Mouse (Mus musculus) liver, embryonic 11.5 days (tissue): Measurements from ENCODE around the gene Prdm16. TPM values are rescaled to one million over a fixed set of nuclear protein-coding genes. Genes with fewer than 3 reads are reported as not detected.

Experiments used
- ATAC-seq: fragments of 200-750 bp; cut with Nextera tagmentation; replicated peaks from 2 replicates; pipeline ENCODE4 v1.8.0; 2017; ENCODE audit warnings: moderate number of reproducible peaks, mild to moderate bottlenecking, moderate TSS enrichment, moderate library complexity; ENCODE audit not compliant: low FRiP score
- DNase-seq: peaks from one replicate; pipeline ENCODE4 v3.0.0-alpha.2; 2017; ENCODE audit warnings: low spot score
- H3K27ac ChIP-seq: fragments of 300-500 bp; sonication (generic); 2 replicates; pipeline ENCODE4 v1.5.1; 2014; ENCODE audit warnings: mild to moderate bottlenecking, low read depth, low read length, control low read depth
- H3K27me3 ChIP-seq: fragments of 300-500 bp; sonication (generic); replicated peaks from 2 replicates; pipeline ENCODE4 v1.6.1; 2014; ENCODE audit warnings: low read length, mixed read lengths; ENCODE audit not compliant: control insufficient read depth, insufficient read depth
- H3K36me3 ChIP-seq: fragments of 300-500 bp; sonication (generic); 2 replicates; pipeline ENCODE4 v1.6.1; 2014; ENCODE audit warnings: mild to moderate bottlenecking, low read length, moderate library complexity, mixed read lengths; ENCODE audit not compliant: control insufficient read depth, insufficient read depth
- H3K4me1 ChIP-seq: fragments of 300-500 bp; sonication (generic); replicated peaks from 2 replicates; pipeline ENCODE4 v1.6.1; 2014; ENCODE audit warnings: low read length, mixed read lengths; ENCODE audit not compliant: control insufficient read depth, insufficient read depth
- H3K4me2 ChIP-seq: fragments of 300-500 bp; sonication (generic); 2 replicates; pipeline ENCODE4 v1.6.1; 2014; ENCODE audit warnings: mild to moderate bottlenecking, control low read depth, moderate library complexity
- H3K4me3 ChIP-seq: fragments of 300-500 bp; sonication (generic); 2 replicates; pipeline ENCODE4 v1.5.1; 2014; ENCODE audit warnings: low read depth, low read length, control low read depth
- H3K9ac ChIP-seq: fragments of 300-500 bp; sonication (generic); 2 replicates; pipeline ENCODE4 v1.6.1; 2014; ENCODE audit warnings: low read depth, low read length, control low read depth
- H3K9me3 ChIP-seq: fragments of 300-500 bp; sonication (generic); 2 replicates; pipeline ENCODE4 v1.6.1; 2016; ENCODE audit warnings: low read length, inconsistent platforms, mixed read lengths; ENCODE audit not compliant: control insufficient read depth
- WGBS: fragments of 180-500 bp; shearing (Covaris S2); extraction: QIAGEN DNeasy Blood & Tissue Kit; methylation state at CpG from one replicate; pipeline ENCODE4 v1.1.7; 2014; 5-methylcytosine and 5-hydroxymethylcytosine counted together
- polyA plus RNA-seq: library from polyadenylated mRNA; unstranded; fragments of >200 nt; fragmentation: Nextera tagmentation; extraction: Ambion mirVana; gene quantifications from 2 replicates; pipeline ENCODE4 v1.2.1, GENCODE M21; 2014

Prdm16 gene
- polyA plus RNA-seq, 1 experiment from 2014 or later, result 7.2 TPM

DNA sequence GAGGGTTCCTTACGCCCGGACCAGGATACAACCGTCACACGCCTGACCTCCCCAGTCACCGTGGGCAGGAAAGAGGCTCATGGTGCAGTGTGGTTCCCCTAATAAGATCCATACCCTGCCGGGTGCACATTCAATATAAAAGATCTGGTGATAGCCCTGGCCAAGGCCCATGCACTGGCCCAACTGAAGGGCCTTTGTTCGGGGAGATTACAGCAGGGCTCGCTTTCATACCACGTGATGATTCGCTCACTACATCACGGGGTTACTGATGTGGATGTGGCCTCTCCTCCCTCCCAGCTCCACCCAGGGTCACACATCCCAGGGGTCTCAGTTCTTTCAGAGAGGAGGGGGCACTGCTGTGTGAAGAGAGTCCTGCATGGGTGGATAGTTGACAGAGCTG lies 50.3 kb downstream of the Prdm16 start:
- 0 out of 2 replicates have a peak, but pooled peaks cover 2% of the 10 kb centered on the region for H3K4me1 ChIP-seq
- no peaks in the 10 kb centered on the region for H3K27me3 ChIP-seq
- H3K9me3 ChIP-seq, result no peaks in the 10 kb centered on the region
- DNase-seq (no peak), ATAC-seq (no peak)
- no peaks in the 10 kb centered on the region for H3K36me3 ChIP-seq
- no peak overlapping the region for H3K9ac ChIP-seq
- 83% methylated on average over 11 of the region's 11 CpGs for WGBS
- no peak overlapping the region for H3K4me3 ChIP-seq
- no peak overlapping the region for H3K4me2 ChIP-seq
- H3K27ac ChIP-seq, result no peak overlapping the region

DNA sequence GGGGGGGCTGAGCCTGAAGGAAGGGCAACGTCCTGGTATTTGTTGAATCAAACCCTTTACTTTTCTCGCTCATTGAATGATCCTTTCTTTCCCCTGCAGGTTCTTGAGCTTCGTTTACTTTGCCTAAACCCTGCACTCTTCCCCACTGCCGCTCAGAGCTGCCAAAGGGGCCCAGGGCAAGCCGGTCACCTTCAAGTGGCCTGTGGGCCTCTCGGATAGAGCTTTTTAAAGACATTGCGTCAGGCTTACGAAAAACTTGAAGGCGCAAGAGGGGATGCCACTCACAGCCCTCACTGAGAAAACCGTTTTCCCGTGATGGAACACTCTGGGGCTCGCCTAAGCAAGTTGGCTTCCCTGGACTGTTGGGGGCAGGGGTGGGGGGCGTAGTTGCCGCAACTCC lies 50.9 kb downstream of the Prdm16 start:
- no peak overlapping the region for H3K4me3 ChIP-seq
- no peak for DNase-seq
- H3K9me3 ChIP-seq, result no peaks in the 10 kb centered on the region
- 73% methylated on average over 14 of the region's 14 CpGs for WGBS
- H3K4me2 ChIP-seq, result no peak overlapping the region
- no peak for ATAC-seq
- H3K27ac ChIP-seq, result no peak overlapping the region
- no peak overlapping the region for H3K9ac ChIP-seq
- 0 out of 2 replicates have a peak, but pooled peaks cover 2% of the 10 kb centered on the region for H3K4me1 ChIP-seq
- no peaks in the 10 kb centered on the region for H3K27me3 ChIP-seq
- no peaks in the 10 kb centered on the region for H3K36me3 ChIP-seq

DNA sequence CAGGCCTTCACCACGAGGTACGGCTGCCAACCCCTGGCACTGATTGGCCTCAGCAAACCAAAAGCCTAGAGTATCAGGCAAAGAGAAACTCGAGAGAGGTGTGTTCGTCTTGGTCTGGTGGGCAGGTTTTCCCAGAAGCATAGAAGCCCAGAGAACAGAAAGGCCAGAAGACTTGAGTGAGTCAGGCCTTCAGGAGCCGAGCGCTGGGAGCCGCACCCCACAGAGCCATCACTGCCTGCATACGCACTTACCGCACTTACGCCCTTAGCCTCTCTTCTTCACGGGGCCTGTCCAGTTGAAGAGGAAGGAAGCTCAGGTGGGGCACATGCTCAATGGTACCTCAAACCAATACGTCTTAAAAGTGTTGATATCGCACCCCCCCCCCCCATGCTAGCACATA lies 53.0 kb downstream of the Prdm16 start:
- no peaks in the 10 kb centered on the region for H3K36me3 ChIP-seq
- no peak overlapping the region for H3K4me2 ChIP-seq
- no peak overlapping the region for H3K4me3 ChIP-seq
- H3K9me3 ChIP-seq, result no peaks in the 10 kb centered on the region
- WGBS, result 85% methylated on average over 13 of the region's 13 CpGs
- H3K4me1 ChIP-seq, result 0 out of 2 replicates have a peak, but pooled peaks cover 2% of the 10 kb centered on the region
- H3K27me3 ChIP-seq, result no peaks in the 10 kb centered on the region
- ATAC-seq (no peak), DNase-seq (no peak)
- no peak overlapping the region for H3K9ac ChIP-seq
- no peak overlapping the region for H3K27ac ChIP-seq

DNA sequence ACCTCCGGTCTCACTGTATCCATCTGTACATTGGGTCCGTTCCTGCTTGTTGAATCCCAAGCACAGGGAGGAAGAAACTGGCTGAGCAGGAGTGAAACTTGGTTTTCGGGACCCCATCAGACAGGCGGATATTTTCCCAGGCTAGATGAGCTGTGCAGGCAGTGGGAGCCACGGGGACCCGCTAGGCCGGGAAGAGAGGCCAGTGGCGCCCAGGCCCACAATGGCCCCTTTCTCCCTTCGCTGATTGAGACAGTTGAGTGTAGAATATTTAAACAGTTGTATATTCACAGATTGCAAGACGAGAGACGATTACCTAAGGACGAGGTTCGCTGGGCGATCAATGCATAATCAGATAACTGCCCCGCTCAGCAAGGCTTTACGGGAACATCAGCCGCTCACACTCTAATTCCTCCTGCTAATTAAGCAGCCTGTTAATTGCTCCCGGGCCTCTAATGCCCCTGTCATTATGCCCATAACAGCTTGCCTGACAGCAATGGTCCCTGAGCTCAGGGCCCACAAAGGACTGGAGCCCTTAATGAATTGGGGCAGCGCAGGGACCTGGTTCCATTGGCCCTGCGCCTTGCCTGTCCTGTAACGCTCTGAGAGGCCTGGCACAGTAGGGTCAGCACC lies 54.0 kb downstream of the Prdm16 start:
- Histone ChIP-seq H3K36me3 (no peaks in the 10 kb centered on the region), H3K9me3 (no peaks in the 10 kb centered on the region), H3K4me1 (0 out of 2 replicates have a peak, but pooled peaks cover 2% of the 10 kb centered on the region), H3K9ac (no peak overlapping the region), H3K27ac (no peak overlapping the region), H3K4me2 (no peak overlapping the region), H3K27me3 (no peaks in the 10 kb centered on the region), H3K4me3 (no peak overlapping the region)
- DNase-seq (no peak), ATAC-seq (no peak)
- 86% methylated on average over 21 of the region's 21 CpGs for WGBS

DNA sequence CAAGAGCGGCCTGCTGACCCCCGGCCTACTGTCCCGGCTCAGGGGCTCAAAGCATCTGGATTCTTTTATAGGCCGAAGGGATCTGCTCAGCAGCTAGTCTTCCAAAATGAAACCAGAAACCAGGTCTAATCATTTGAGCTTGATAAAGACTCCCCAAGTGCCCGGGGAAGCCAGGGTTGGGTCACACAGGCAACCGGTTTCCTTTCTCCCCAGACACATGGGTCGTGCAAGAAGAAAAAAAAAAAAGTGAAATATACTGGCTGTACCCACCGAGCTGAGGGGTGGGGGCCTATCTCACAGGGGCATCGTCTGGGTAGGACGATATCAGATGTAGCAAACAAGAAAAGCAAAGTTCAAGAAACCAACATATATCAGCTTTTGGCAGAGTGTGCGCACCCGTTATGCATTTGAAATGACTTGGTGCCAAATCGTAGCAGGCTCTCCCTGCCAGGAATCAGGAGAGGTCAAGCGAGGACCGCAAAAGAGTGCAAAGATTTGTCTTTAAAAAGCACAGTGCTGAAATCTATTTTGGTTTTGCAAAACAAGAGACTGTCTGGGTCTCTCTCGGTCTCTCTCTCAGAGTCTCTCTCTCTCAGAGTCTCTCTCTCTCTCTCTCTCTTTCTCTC lies 55.3 kb downstream of the Prdm16 start:
- Histone ChIP-seq H3K4me2 (no peak overlapping the region), H3K9ac (no peak overlapping the region), H3K27ac (no peak overlapping the region), H3K4me3 (no peak overlapping the region), H3K27me3 (no peaks in the 10 kb centered on the region), H3K4me1 (no peaks in the 10 kb centered on the region), H3K36me3 (no peaks in the 10 kb centered on the region), H3K9me3 (no peaks in the 10 kb centered on the region)
- ATAC-seq (no peak), DNase-seq (no peak)
- WGBS, result 65% methylated on average over 16 of the region's 16 CpGs

DNA sequence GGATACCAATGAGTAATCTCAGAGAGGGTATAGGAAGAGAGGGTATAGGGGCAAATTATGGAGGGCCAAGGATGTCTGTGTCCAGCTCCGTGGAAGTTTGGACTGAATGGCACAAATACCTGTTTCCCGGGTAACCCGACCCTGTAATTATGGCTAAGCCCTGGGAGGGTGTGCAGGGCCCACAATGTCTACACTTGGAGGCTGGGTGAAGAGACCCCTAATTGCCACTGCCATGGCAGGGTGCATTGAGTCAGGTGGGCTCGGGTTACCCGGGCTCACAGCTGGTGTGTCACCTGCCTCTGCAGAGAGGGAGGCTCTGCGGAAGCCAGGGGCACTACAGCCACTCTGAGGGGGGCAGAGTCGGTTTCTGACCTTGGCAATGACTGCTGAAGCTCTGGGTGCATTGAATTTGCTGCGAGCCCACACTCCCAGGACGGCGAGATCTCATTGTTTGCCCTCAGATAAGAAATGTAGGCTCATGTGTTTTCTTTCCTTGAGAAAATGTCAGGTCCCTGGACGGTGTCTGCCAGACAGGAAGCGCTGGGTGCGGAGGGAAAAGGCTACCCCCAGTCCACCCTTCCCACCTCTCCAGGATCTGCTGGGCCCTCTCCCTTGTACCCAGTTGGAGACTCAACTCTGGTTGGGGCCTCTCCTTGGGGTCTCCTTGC lies 62.3 kb downstream of the Prdm16 start:
- Histone ChIP-seq H3K4me1 (peaks cover 10% of the 10 kb centered on the region), H3K27ac (no peak overlapping the region), H3K9ac (no peak overlapping the region), H3K4me3 (no peak overlapping the region), H3K9me3 (no peaks in the 10 kb centered on the region), H3K36me3 (no peaks in the 10 kb centered on the region), H3K4me2 (no peak overlapping the region), H3K27me3 (no peaks in the 10 kb centered on the region)
- 66% methylated on average over 13 of the region's 13 CpGs for WGBS
- ATAC-seq, result no peak
- no peak for DNase-seq

DNA sequence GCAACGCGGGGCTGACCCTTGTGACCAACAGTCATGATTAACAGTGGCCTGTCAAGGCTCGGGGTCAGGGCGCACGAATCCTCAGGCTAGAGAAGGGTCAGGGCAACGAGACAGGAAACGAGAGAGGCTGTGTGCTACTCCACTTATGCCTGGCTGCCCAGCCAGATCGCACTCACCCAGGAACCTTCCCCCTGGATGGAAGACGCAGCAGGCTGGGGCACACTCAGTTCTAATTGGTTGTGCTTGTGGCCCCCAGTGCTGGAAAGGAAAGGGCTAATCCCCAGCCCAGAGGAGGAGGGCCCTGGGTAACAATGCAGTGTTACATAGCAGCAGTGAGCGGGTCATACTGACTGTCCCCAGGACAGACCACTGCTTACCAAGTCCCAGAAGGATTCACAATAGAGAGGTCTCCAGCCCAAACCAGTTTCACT lies 66.2 kb downstream of the Prdm16 start:
- WGBS, result 33% methylated on average over 10 of the region's 10 CpGs
- H3K4me2 ChIP-seq, result no peak overlapping the region
- no peaks in the 10 kb centered on the region for H3K36me3 ChIP-seq
- H3K4me1 ChIP-seq, result peaks cover 17% of the 10 kb centered on the region
- H3K9me3 ChIP-seq, result no peaks in the 10 kb centered on the region
- no peak overlapping the region for H3K4me3 ChIP-seq
- H3K9ac ChIP-seq, result no peak overlapping the region
- DNase-seq (no peak), ATAC-seq (no peak)
- H3K27ac ChIP-seq, result no peak overlapping the region
- H3K27me3 ChIP-seq, result no peaks in the 10 kb centered on the region; the same call in 1 of the 2 replicates

DNA sequence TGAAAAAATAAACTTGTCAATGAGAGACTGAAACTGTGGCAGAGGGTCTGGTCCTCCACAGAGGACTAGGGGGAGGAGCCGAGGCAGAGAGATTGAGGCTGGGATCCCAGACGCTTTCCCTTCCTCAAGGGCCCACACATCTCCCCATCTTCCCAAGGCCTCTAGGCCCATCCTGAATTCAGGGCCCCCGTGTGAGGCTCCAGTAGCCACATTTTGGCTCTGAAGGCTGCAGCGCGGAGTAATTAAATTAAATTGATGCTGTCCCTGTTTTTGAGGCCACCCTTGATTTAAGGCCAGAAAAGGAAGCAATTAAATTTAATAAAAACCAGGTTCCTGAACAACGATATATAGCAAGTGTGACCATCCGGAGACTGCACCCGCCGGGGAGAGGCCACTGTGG lies 66.8 kb downstream of the Prdm16 start:
- DNase-seq (no peak), ATAC-seq (no peak)
- no peaks in the 10 kb centered on the region for H3K9me3 ChIP-seq
- peaks cover 16% of the 10 kb centered on the region for H3K4me1 ChIP-seq
- H3K27me3 ChIP-seq, result no peaks in the 10 kb centered on the region; the same call in 1 of the 2 replicates
- H3K36me3 ChIP-seq, result no peaks in the 10 kb centered on the region
- H3K27ac ChIP-seq, result no peak overlapping the region
- no peak overlapping the region for H3K4me2 ChIP-seq
- no peak overlapping the region for H3K4me3 ChIP-seq
- H3K9ac ChIP-seq, result no peak overlapping the region
- 75% methylated on average over 9 of the region's 9 CpGs for WGBS
